Mouse (Mus musculus) heart, postnatal 36 days (tissue): ENCODE measurements around the gene Krcc1. TPM values are rescaled to one million over a fixed set of nuclear protein-coding genes. Genes with fewer than 3 reads are reported as not detected.
"Not testable (repeated sequence)": the region's sequence is repeated elsewhere in the genome, so short reads cannot be mapped to it uniquely, and the experiment has no call there.

ENCODE experiments used
- DNase-seq, 2 experiments: peaks; one replicate each; pipeline ENCODE4 v3.0.0; 2021 to 2022
- intact Hi-C: fragments of 180-260 bp; cut with DNase I; formaldehyde crosslinking; loops from one replicate; pipeline ENCODE4 v1.15.1; 2025
- total RNA-seq, 2 experiments: library from RNA; stranded (reverse); gene quantifications; 2 replicates each; pipeline ENCODE4 v1.2.3; 2021

The Krcc1 gene
- total RNA-seq, 2 experiments from 2014 or later: 51.9 to 56.0 TPM

GRCm38 (mm10) chr6:71260051-71260640 lies 11.3 kb upstream of the Krcc1 start:
- no peak for DNase-seq
- intact Hi-C loops: no loop called here

- intact Hi-C loops: no loop called here
Observed at GRCm38 (mm10) chr6:71261060-71261459, 10.4 kb upstream of the Krcc1 start.

GRCm38 (mm10) chr6:71262142-71262833 lies 9.2 kb upstream of the Krcc1 start:
- intact Hi-C loops: no loop called here
- DNase-seq: peak; percentile 40 to 53

More at GRCm38 (mm10) chr6:71261060-71261459, 10.4 kb upstream of the Krcc1 start:
- no peak for DNase-seq

GRCm38 (mm10) chr6:71267603-71268002 lies 3.9 kb upstream of the Krcc1 start:
- intact Hi-C loops, DNase-seq: not testable (repeated sequence)

GRCm38 (mm10) chr6:71268929-71269685 lies 2.4 kb upstream of the Krcc1 start:
- peak in 1 of 2 experiments; percentile 23 for DNase-seq
- intact Hi-C loops: no loop called here

GRCm38 (mm10) chr6:71269686-71270050 lies 1.8 kb upstream of the Krcc1 start:
- DNase-seq: not testable (repeated sequence)
- intact Hi-C loops: loop anchor here (2.0 to 10.0 kb wide), 9 partner anchors 102 to 1975 kb away; partner anchors contain the start of genes Chmp3, Kdm3a, Mrpl35 and Rmnd5a

- DNase-seq: peak; percentile 36 to 39
- intact Hi-C loops: loop anchor here (2.0 to 10.0 kb wide), 9 partner anchors 103 to 1974 kb away; partner anchors contain the start of genes Chmp3, Kdm3a, Mrpl35 and Rmnd5a
Observed at GRCm38 (mm10) chr6:71270301-71271056, 998 bp upstream of the Krcc1 start.

GRCm38 (mm10) chr6:71271057-71271388 lies 454 bp upstream of the Krcc1 start:
- DNase-seq: no peak
- intact Hi-C loops: loop anchor here (2.0 to 10.0 kb wide), 9 partner anchors 104 to 1974 kb away; partner anchors contain the start of genes Chmp3, Kdm3a, Mrpl35 and Rmnd5a

- no peak for DNase-seq
- intact Hi-C loops: loop anchor here (5.0 to 10.0 kb wide), 8 partner anchors 105 to 1972 kb away; partner anchors contain the start of genes Chmp3, Kdm3a, Mrpl35 and Rnf103
Observed at GRCm38 (mm10) chr6:71272316-71272741, 852 bp downstream of the Krcc1 start.

GRCm38 (mm10) chr6:71273715-71274114 lies 2.2 kb downstream of the Krcc1 start:
- intact Hi-C loops: loop anchor here (5.0 to 10.0 kb wide), 8 partner anchors 106 to 1971 kb away; partner anchors contain the start of genes Chmp3, Kdm3a, Mrpl35 and Rnf103
- DNase-seq: no peak

- intact Hi-C loops: loop anchor here (5.0 to 10.0 kb wide), 8 partner anchors 107 to 1970 kb away; partner anchors contain the start of genes Chmp3, Kdm3a, Mrpl35 and Rnf103
- DNase-seq: no peak
Observed at GRCm38 (mm10) chr6:71274621-71275020, 3.1 kb downstream of the Krcc1 start.

GRCm38 (mm10) chr6:71279418-71279817 lies 7.9 kb downstream of the Krcc1 start:
- intact Hi-C loops: loop anchor here (10.0 kb wide), 3 partner anchors 485 to 1965 kb away; partner anchors contain the start of genes Mrpl35, Rpia and Suclg1
- no peak for DNase-seq

GRCm38 (mm10) chr6:71293509-71293908 lies 22.0 kb downstream of the Krcc1 start:
- intact Hi-C loops: no loop called here
- peak; percentile 18 to 27 for DNase-seq

- DNase-seq: no peak
- intact Hi-C loops: loop anchor here (5.0 kb wide), 1 partner anchor 133 kb away; no protein-coding TSS in a partner anchor
Observed at GRCm38 (mm10) chr6:71295303-71295702, 23.8 kb downstream of the Krcc1 start.

- DNase-seq: no peak
- intact Hi-C loops: loop anchor here (5.0 kb wide), 1 partner anchor 136 kb away; no protein-coding TSS in a partner anchor
Observed at GRCm38 (mm10) chr6:71298051-71298450, 26.6 kb downstream of the Krcc1 start.

- DNase-seq: peak in 1 of 2 experiments; percentile 15
- intact Hi-C loops: loop anchor here (5.0 kb wide), 1 partner anchor 136 kb away; no protein-coding TSS in a partner anchor
Observed at GRCm38 (mm10) chr6:71298751-71299150, 27.3 kb downstream of the Krcc1 start.

GRCm38 (mm10) chr6:71302097-71302731 lies 30.7 kb downstream of the Krcc1 start:
- DNase-seq: no peak
- intact Hi-C loops: loop anchor here (5.0 to 10.0 kb wide), 2 partner anchors 120 to 503 kb away; no protein-coding TSS in a partner anchor

GRCm38 (mm10) chr6:71307486-71307885 lies 36.0 kb downstream of the Krcc1 start:
- DNase-seq: no peak
- intact Hi-C loops: loop anchor here (10.0 kb wide), 1 partner anchor 497 kb away; no protein-coding TSS in a partner anchor

GRCm38 (mm10) chr6:71321826-71322283 lies 50.4 kb downstream of the Krcc1 start, which contains the start of gene Smyd1:
Smyd1 (minus strand) TSS chr6:71322233.
- intact Hi-C loops: no loop called here
- no peak for DNase-seq
